Mouse (Mus musculus) heart, adult 2 months (tissue): ENCODE measurements around the gene Ttn. TPM values are rescaled to one million over a fixed set of nuclear protein-coding genes. Genes with fewer than 3 reads are reported as not detected.
A peak's percentile ranks its signal among the peaks of the same experiment; 100 is the strongest.

Experiments
- DNase-seq, 2 experiments: peaks; one replicate each; pipeline ENCODE4 v3.0.0; 2021
- H3K27ac ChIP-seq: fragments of 200-600 bp; 2 replicates; pipeline ENCODE4 v1.8.1; 2022
- H3K27me3 ChIP-seq: fragments of 200-500 bp; 2 replicates; pipeline ENCODE4 v1.6.1; 2012; ENCODE audit warnings: mild to moderate bottlenecking, low read length, inconsistent platforms, mixed read lengths; ENCODE audit not compliant: control insufficient read depth, insufficient read depth
- H3K36me3 ChIP-seq: fragments of 200-500 bp; 2 replicates; pipeline ENCODE4 v1.6.1; 2012; ENCODE audit warnings: low read length, inconsistent platforms; ENCODE audit not compliant: control insufficient read depth, insufficient read depth
- H3K4me1 ChIP-seq: fragments of 200-500 bp; 2 replicates; pipeline ENCODE4 v1.6.1; 2011; ENCODE audit warnings: low read length; ENCODE audit not compliant: control insufficient read depth, insufficient read depth
- H3K4me3 ChIP-seq: fragments of 200-600 bp; 2 replicates; pipeline ENCODE4 v1.8.1; 2022
- H3K79me2 ChIP-seq: fragments of 200-500 bp; replicated peaks from 2 replicates; pipeline ENCODE4 v1.6.1; 2012; ENCODE audit warnings: mild to moderate bottlenecking, inconsistent platforms, low read length, moderate library complexity, mixed read lengths; ENCODE audit not compliant: control insufficient read depth, insufficient read depth
- H3K9ac ChIP-seq: fragments of 200-500 bp; 2 replicates; pipeline ENCODE4 v1.6.1; 2012; ENCODE audit warnings: low read depth, mild to moderate bottlenecking, control low read depth, inconsistent platforms, low read length, mixed read lengths
- CTCF ChIP-seq: fragments of 200-600 bp; IDR thresholded peaks from 2 replicates; pipeline ENCODE4 v1.8.1; 2022; ENCODE audit warnings: antibody characterized with exemption, mild to moderate bottlenecking, moderate library complexity
- EP300 ChIP-seq: fragments of 200-500 bp; IDR thresholded peaks from 2 replicates; pipeline ENCODE4 v1.6.1; 2011; ENCODE audit warnings: low read depth, low read length, control low read depth; ENCODE audit not compliant: insufficient read depth
- POLR2A ChIP-seq: fragments of 200-500 bp; IDR thresholded peaks from 2 replicates; pipeline ENCODE4 v1.6.1; 2011; ENCODE audit warnings: mild to moderate bottlenecking, low read depth, low read length, control low read depth; ENCODE audit not compliant: insufficient read depth
- WGBS: fragments of 180-500 bp; shearing (Covaris S2); methylation state at CpG from one replicate; pipeline ENCODE4 v1.1.7; 2018; 5-methylcytosine and 5-hydroxymethylcytosine counted together
- intact Hi-C: fragments of 180-260 bp; cut with DNase I; formaldehyde crosslinking; loops from one replicate; pipeline ENCODE4 v1.15.1; 2025
- polyA plus RNA-seq: library from polyadenylated mRNA; depleted of rRNA; stranded (reverse); fragments of >200 nt; gene quantifications from 2 replicates; pipeline ENCODE4 v1.2.3, GENCODE M21; 2012
- total RNA-seq, 2 experiments: library from RNA; stranded (reverse); gene quantifications; 2 replicates each; pipeline ENCODE4 v1.2.3; 2021

Ttn gene
- total and polyA plus RNA-seq, 3 experiments = 88.4 to 3,090 (median 2,567) TPM

DNA sequence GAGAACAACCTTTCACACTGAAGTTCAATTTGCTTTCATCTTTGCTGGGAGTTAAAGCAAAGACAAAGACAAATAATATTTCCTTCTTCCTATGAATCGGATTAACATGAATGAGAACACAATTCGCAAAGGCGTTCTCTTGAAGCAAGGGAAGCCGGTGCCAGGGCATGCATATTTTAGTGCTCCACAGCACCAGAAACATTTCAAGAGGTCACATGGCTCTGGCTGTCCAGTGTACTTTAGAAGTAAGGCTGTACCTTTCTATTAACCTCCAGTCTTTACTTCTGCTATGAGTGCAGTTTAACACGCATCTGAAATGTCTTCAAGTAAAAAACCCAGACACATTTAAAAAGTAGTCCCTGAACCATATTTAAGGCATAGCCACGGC lies 20.3 kb downstream of the Ttn start:
- H3K4me3 ChIP-seq = no peak overlapping the region
- 67% methylated on average over 6 of the region's 6 CpGs for WGBS
- H3K27me3 ChIP-seq = no peaks in the 10 kb centered on the region
- intact Hi-C loops = no loop called here
- no peak overlapping the region for H3K9ac ChIP-seq
- no peaks in the 10 kb centered on the region for H3K4me1 ChIP-seq
- peaks cover 24% of the 10 kb centered on the region for H3K36me3 ChIP-seq
- H3K27ac ChIP-seq = no peak overlapping the region
- TF ChIP-seq POLR2A = no peak
- TF ChIP-seq EP300 = 0 out of 2 replicates have a peak, but pooled peaks have one; percentile 10
- no peak for TF ChIP-seq CTCF
- H3K79me2 ChIP-seq = no peaks in the 10 kb centered on the region
- DNase-seq = no peak

DNA sequence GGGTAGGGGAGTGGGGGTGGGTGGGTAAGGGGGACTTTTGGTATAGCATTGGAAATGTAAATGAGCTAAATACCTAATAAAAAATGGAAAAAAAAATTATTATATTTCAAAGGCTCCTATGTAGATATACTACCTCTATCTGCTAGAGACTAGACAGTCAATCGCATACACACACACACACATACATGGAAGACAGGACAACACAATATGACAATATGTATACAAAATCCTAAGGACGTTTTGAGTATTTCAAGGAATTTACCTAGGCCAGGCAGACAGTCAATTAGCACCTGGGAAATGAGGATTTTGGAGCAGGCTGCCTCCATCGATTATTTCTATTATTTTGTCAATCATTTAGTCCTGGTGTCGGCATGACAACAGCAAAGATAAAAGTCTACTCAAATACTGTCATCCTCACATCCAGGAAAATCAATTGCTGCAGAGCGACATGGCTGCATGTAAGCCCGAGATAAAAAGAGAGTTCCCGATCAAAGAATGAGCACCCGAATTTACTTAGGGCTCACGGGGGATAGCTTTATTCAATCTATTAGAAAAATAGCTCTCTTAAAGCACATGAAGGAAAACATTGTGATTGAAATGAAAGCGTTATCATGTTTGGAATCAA lies 20.8 kb downstream of the Ttn start:
- H3K27me3 ChIP-seq = no peaks in the 10 kb centered on the region
- TF ChIP-seq POLR2A = no peak
- TF ChIP-seq EP300 = no peak
- no peak for TF ChIP-seq CTCF
- no peak overlapping the region for H3K9ac ChIP-seq
- no peaks in the 10 kb centered on the region for H3K4me1 ChIP-seq
- WGBS = 75% methylated on average over 10 of the region's 10 CpGs
- H3K4me3 ChIP-seq = no peak overlapping the region
- H3K79me2 ChIP-seq = no peaks in the 10 kb centered on the region
- H3K36me3 ChIP-seq = peaks cover 21% of the 10 kb centered on the region
- intact Hi-C loops = no loop called here
- no peak overlapping the region for H3K27ac ChIP-seq
- DNase-seq = no peak

DNA sequence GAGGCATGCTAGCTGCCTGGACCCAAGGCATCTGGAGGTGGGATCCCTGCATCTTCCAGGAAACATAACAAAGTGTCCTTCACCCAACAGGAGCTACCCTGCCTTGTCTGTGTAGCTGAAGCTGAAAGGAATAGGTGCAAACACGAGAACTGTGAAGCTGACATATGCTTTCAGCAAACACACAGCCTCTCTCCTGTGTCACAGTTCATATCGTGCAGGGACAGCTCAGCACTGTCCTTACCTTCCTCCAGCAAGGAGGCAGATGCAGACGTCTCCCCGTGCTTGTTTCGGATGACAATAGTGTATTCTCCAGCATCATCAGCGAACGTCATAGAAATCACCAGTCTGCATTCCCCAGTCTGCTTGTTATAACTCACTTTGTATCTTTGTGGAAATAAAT lies 32.6 kb downstream of the Ttn start:
- Histone ChIP-seq H3K79me2 (no peaks in the 10 kb centered on the region), H3K27ac (no peak overlapping the region)
- intact Hi-C loops = no loop called here

DNA sequence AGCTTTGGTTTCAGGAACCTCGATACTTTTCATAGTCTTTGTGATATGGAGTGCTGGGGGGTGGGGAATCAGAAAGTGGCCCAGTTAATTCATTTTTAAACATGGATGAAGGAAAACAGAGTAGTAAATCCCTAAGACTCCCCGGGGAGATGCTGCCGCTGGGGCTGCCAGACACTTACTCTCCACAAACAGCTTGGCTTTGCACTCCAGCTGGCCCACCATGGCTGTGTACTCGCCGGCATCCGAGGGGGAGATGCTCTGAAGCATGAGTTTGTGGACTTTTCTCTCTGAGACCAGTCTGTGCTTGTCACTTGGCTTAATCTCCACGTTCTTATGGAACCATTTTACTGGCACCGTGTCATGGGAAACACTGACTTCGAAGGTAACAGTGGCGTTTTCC lies 43.8 kb downstream of the Ttn start:
- TF ChIP-seq POLR2A = no peak
- no peak for TF ChIP-seq CTCF
- TF ChIP-seq EP300 = no peak
- Histone ChIP-seq H3K9ac (no peak overlapping the region), H3K79me2 (no peaks in the 10 kb centered on the region), H3K4me1 (peaks cover 4% of the 10 kb centered on the region), H3K27ac (no peak overlapping the region), H3K4me3 (no peak overlapping the region), H3K36me3 (peaks cover 73% of the 10 kb centered on the region), H3K27me3 (no peaks in the 10 kb centered on the region)
- WGBS = 59% methylated on average over 10 of the region's 10 CpGs
- DNase-seq = no peak
- intact Hi-C loops = no loop called here

More for the DNA sequence above, 32.6 kb downstream of the Ttn start:
- no peaks in the 10 kb centered on the region; the same call in 1 of the 2 replicates for H3K4me1 ChIP-seq
- H3K4me3 ChIP-seq = no peak overlapping the region
- no peak for DNase-seq
- H3K27me3 ChIP-seq = no peaks in the 10 kb centered on the region
- H3K36me3 ChIP-seq = peaks cover 42% of the 10 kb centered on the region
- no peak overlapping the region for H3K9ac ChIP-seq
- 65% methylated on average over 7 of the region's 7 CpGs for WGBS
- TF ChIP-seq CTCF (no peak), POLR2A (0 out of 2 replicates have a peak, but pooled peaks have one; percentile 19), EP300 (no peak)

DNA sequence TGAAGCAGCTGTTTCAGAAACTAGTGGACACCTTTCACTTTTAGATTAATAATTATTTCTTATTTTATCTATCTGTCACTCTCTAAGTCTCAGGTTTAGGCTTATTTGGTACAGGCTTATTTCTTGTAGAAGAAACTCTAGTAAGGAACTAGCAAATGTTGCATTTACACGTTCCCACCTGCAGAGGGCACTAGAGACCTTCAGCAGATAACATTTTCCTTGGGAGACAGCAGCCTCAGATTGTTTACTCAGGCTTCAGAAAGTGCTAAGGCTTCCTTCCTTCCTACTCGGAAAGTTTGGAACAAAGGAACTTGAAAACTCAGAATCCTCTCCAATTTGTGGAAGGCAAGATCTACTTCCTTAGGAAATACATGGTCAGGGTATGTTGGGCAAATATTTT lies 52.6 kb downstream of the Ttn start:
- Histone ChIP-seq H3K36me3 (peaks cover 55% of the 10 kb centered on the region), H3K4me3 (no peak overlapping the region), H3K27ac (no peak overlapping the region; the same call in 1 of the 2 replicates), H3K79me2 (peaks cover 2% of the 10 kb centered on the region; the same call in 1 of the 2 replicates), H3K9ac (no peak overlapping the region), H3K27me3 (no peaks in the 10 kb centered on the region), H3K4me1 (peaks cover 3% of the 10 kb centered on the region)
- intact Hi-C loops = loop anchor here (1.0 kb wide), 1 partner anchor 40 kb away; no protein-coding TSS in a partner anchor
- TF ChIP-seq POLR2A (no peak), EP300 (no peak), CTCF (peak; percentile 91)
- 0% methylated on average over 2 of the region's 2 CpGs for WGBS
- peak in 1 of 2 experiments; percentile 39 for DNase-seq

DNA sequence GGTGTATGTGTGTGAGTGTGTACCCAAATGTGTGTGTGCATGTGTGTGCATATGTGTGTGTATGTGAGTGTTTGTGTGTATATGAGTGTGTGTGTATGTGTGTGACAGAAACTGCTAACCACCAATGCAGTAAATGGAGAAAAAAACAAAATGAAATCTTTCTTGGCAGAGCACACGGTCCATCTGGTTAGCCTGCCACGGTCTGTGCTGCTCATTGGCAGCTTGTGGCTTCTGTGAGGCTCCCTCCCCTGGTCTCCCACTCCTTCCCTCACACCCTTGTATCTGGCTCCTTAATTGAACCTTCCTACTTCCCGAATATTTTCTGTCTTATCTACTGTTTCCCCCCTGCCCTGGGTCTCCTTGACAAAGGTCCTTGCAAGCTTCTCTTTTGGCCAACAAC lies 53.5 kb downstream of the Ttn start:
- 5% methylated on average over 3 of the region's 3 CpGs for WGBS
- peaks cover 3% of the 10 kb centered on the region for H3K4me1 ChIP-seq
- peaks cover 56% of the 10 kb centered on the region for H3K36me3 ChIP-seq
- no peak overlapping the region for H3K27ac ChIP-seq
- H3K4me3 ChIP-seq = no peak overlapping the region
- peaks cover 2% of the 10 kb centered on the region; the same call in 1 of the 2 replicates for H3K79me2 ChIP-seq
- no peaks in the 10 kb centered on the region for H3K27me3 ChIP-seq
- TF ChIP-seq EP300 (0 out of 2 replicates have a peak, but pooled peaks have one; percentile 30), CTCF (no peak)
- DNase-seq = no peak
- intact Hi-C loops = loop anchor here (1.0 kb wide), 1 partner anchor 40 kb away; no protein-coding TSS in a partner anchor
- no peak overlapping the region for H3K9ac ChIP-seq
